In the genomic region with DNA sequence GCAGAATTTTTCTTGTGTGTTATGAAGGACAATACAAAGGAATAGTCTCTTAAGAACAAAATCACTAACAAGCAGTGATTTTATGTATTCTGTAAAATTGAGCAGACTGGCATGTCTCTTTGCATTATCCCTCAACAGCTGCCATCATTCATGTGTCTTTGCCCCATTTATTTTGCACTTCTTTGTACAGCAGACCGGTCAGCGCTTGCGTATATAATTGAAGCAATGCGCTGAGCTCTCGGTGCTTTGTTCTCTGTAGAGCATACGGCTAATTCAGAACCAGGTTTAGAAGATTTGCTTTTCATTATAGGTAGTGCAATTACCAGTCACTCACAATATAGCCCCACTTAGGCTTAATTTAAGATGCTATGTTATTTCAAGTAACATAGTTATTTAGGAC, we compare ENCODE assay signal across 24 mouse cellular contexts.
DNase-seq lines count a peak whose midpoint lies in the region; ATAC-seq and TF ChIP-seq lines count a peak whose summit lies in the region.
"Had no signal": no experiment of that assay in that cellular context is flagged by ENCODE, and none has a peak within 500 bp of the region (broad histone marks: within the 10 kb centered on the region; RNA-seq: fewer than 3 reads in every experiment).

No protein-coding gene starts in this region.

- H3K4me1 ChIP-seq in midbrain, embryonic 12.5 days: peaks cover 8% of the 10 kb centered on the region; the same call in 1 of the 2 replicates
- H3K4me1 ChIP-seq in midbrain, postnatal 0 days (ENCODE audit: insufficient read depth, low read length): no peaks in the 10 kb centered on the region
- H3K4me1 ChIP-seq in embryonic facial prominence, embryonic 14.5 days (ENCODE audit: control insufficient read depth, insufficient read depth, low read length): no peaks in the 10 kb centered on the region
- peaks cover 14% of the 10 kb centered on the region for H3K4me1 ChIP-seq in forebrain, embryonic 13.5 days
- no peaks in the 10 kb centered on the region for H3K4me1 ChIP-seq in midbrain, embryonic 15.5 days
- H3K4me1 ChIP-seq: embryonic facial prominence, embryonic 12.5 days; heart, embryonic 15.5 days; megakaryocyte, embryonic 14.5 days; stomach, embryonic 15.5 days had no signal

- ATAC-seq in midbrain, embryonic 12.5 days (ENCODE audit: low FRiP score, low read depth): peak; percentile 94
- no peak for ATAC-seq in midbrain, postnatal 0 days (ENCODE audit: low FRiP score)
- ATAC-seq in embryonic facial prominence, embryonic 14.5 days (ENCODE audit: low read depth): no peak
- ATAC-seq in forebrain, embryonic 13.5 days: peak; percentile 90
- peak; percentile 78 for ATAC-seq in midbrain, embryonic 15.5 days (replicated peaks)
- no peak for ATAC-seq in CD4-positive, CD25-positive, alpha-beta regulatory T cell, adult 4 months
- ATAC-seq: Patski had no signal

- no peaks in the 10 kb centered on the region for H3K27me3 ChIP-seq in midbrain, embryonic 12.5 days
- no peaks in the 10 kb centered on the region for H3K27me3 ChIP-seq in midbrain, postnatal 0 days (ENCODE audit: insufficient read depth, low read length)
- H3K27me3 ChIP-seq in embryonic facial prominence, embryonic 14.5 days (replicated peaks; ENCODE audit: control insufficient read depth, insufficient read depth, low read length): no peaks in the 10 kb centered on the region
- no peaks in the 10 kb centered on the region for H3K27me3 ChIP-seq in forebrain, embryonic 13.5 days
- no peaks in the 10 kb centered on the region for H3K27me3 ChIP-seq in midbrain, embryonic 15.5 days (replicated peaks)
- H3K27me3 ChIP-seq: embryonic facial prominence, embryonic 12.5 days; heart, embryonic 15.5 days; Patski; stomach, embryonic 15.5 days had no signal

- no peak for TF ChIP-seq CTCF in midbrain, postnatal 0 days (IDR thresholded peaks at IDR 0.05)

- no peaks in the 10 kb centered on the region for H3K9me3 ChIP-seq in midbrain, embryonic 12.5 days
- no peaks in the 10 kb centered on the region for H3K9me3 ChIP-seq in midbrain, postnatal 0 days (ENCODE audit: low read length)
- no peaks in the 10 kb centered on the region for H3K9me3 ChIP-seq in embryonic facial prominence, embryonic 14.5 days (ENCODE audit: control insufficient read depth, low read length)
- no peaks in the 10 kb centered on the region for H3K9me3 ChIP-seq in forebrain, embryonic 13.5 days (replicated peaks)
- no peaks in the 10 kb centered on the region for H3K9me3 ChIP-seq in midbrain, embryonic 15.5 days
- H3K9me3 ChIP-seq: embryonic facial prominence, embryonic 12.5 days; heart, embryonic 15.5 days; megakaryocyte, embryonic 14.5 days; stomach, embryonic 15.5 days had no signal

- WGBS in midbrain, embryonic 12.5 days: 33% methylated on average over 6 of the region's 6 CpGs
- WGBS in midbrain, postnatal 0 days: 34% methylated on average over 6 of the region's 6 CpGs
- 27% methylated on average over 6 of the region's 6 CpGs for WGBS in embryonic facial prominence, embryonic 14.5 days
- WGBS in forebrain, embryonic 13.5 days: 5% methylated on average over 6 of the region's 6 CpGs
- WGBS in midbrain, embryonic 15.5 days: 20% methylated on average over 6 of the region's 6 CpGs

- H3K9ac ChIP-seq in midbrain, embryonic 12.5 days (replicated peaks): no peak overlapping the region
- H3K9ac ChIP-seq in midbrain, postnatal 0 days (replicated peaks; ENCODE audit: low read length, poor library complexity, severe bottlenecking): no peak overlapping the region
- no peak overlapping the region for H3K9ac ChIP-seq in embryonic facial prominence, embryonic 14.5 days (ENCODE audit: low read depth, low read length)
- no peak overlapping the region for H3K9ac ChIP-seq in forebrain, embryonic 13.5 days
- H3K9ac ChIP-seq in midbrain, embryonic 15.5 days: no peak overlapping the region
- H3K9ac ChIP-seq: embryonic facial prominence, embryonic 12.5 days; heart, embryonic 15.5 days; stomach, embryonic 15.5 days had no signal

- DNase-seq in midbrain, postnatal 0 days (ENCODE audit: low spot score): no peak
- DNase-seq in embryonic facial prominence, embryonic 14.5 days (ENCODE audit: low spot score): peak; percentile 17
- DNase-seq in gastrocnemius, postnatal 10 days: no peak
- DNase-seq in kidney, postnatal 4 days: no peak
- DNase-seq: adrenal gland, adult 8-10 months; cerebellum, adult 11 months; cerebellum, postnatal 10 days; gastrocnemius, postnatal 25 days; heart, postnatal 4 days; kidney, adult 9 months; lung, adult 18-20 months; lung, postnatal 14 days; right cerebral cortex, postnatal 25 days; thymus, adult 18-20 months had no signal

- no peak overlapping the region for H3K4me2 ChIP-seq in midbrain, embryonic 12.5 days (replicated peaks)
- H3K4me2 ChIP-seq in midbrain, postnatal 0 days (ENCODE audit: low read depth, low read length, poor library complexity, severe bottlenecking): no peak overlapping the region
- no peak overlapping the region for H3K4me2 ChIP-seq in embryonic facial prominence, embryonic 14.5 days (ENCODE audit: low read depth, low read length)
- H3K4me2 ChIP-seq in forebrain, embryonic 13.5 days: no peak overlapping the region
- no peak overlapping the region for H3K4me2 ChIP-seq in midbrain, embryonic 15.5 days
- H3K4me2 ChIP-seq: embryonic facial prominence, embryonic 12.5 days; heart, embryonic 15.5 days; liver, embryonic 11.5 days; stomach, embryonic 15.5 days had no signal

- peak overlapping the region; percentile 42 for H3K27ac ChIP-seq in midbrain, embryonic 12.5 days (replicated peaks)
- H3K27ac ChIP-seq in midbrain, postnatal 0 days (ENCODE audit: low read depth, low read length): no peak overlapping the region
- H3K27ac ChIP-seq in embryonic facial prominence, embryonic 14.5 days (replicated peaks; ENCODE audit: low read depth, low read length): no peak overlapping the region
- H3K27ac ChIP-seq in forebrain, embryonic 13.5 days: no peak overlapping the region
- no peak overlapping the region for H3K27ac ChIP-seq in midbrain, embryonic 15.5 days
- H3K27ac ChIP-seq: embryonic facial prominence, embryonic 12.5 days; heart, embryonic 15.5 days; stomach, embryonic 15.5 days had no signal

- H3K4me3 ChIP-seq in midbrain, embryonic 12.5 days: no peak overlapping the region
- H3K4me3 ChIP-seq in midbrain, postnatal 0 days (ENCODE audit: low read depth, low read length): no peak overlapping the region
- no peak overlapping the region for H3K4me3 ChIP-seq in embryonic facial prominence, embryonic 14.5 days (ENCODE audit: low read depth, low read length)
- no peak overlapping the region for H3K4me3 ChIP-seq in forebrain, embryonic 13.5 days
- no peak overlapping the region for H3K4me3 ChIP-seq in midbrain, embryonic 15.5 days
- H3K4me3 ChIP-seq: embryonic facial prominence, embryonic 12.5 days; heart, embryonic 15.5 days; megakaryocyte, embryonic 14.5 days; stomach, embryonic 15.5 days had no signal

- H3K36me3 ChIP-seq in midbrain, embryonic 12.5 days: no peaks in the 10 kb centered on the region
- no peaks in the 10 kb centered on the region for H3K36me3 ChIP-seq in midbrain, postnatal 0 days (ENCODE audit: insufficient read depth, low read length)
- no peaks in the 10 kb centered on the region for H3K36me3 ChIP-seq in embryonic facial prominence, embryonic 14.5 days (ENCODE audit: control insufficient read depth, insufficient read depth, low read length)
- H3K36me3 ChIP-seq in forebrain, embryonic 13.5 days (ENCODE audit: poor library complexity, severe bottlenecking): no peaks in the 10 kb centered on the region
- no peaks in the 10 kb centered on the region for H3K36me3 ChIP-seq in midbrain, embryonic 15.5 days (replicated peaks)
- H3K36me3 ChIP-seq: embryonic facial prominence, embryonic 12.5 days; heart, embryonic 15.5 days; stomach, embryonic 15.5 days had no signal

Comparison
In these comparisons a context has a peak if more than half of its experiments do, and no peak if none do; other contexts are left out.
1. ATAC-seq: peak in midbrain, embryonic 12.5 days (single experiment), forebrain, embryonic 13.5 days (single experiment) and midbrain, embryonic 15.5 days (single experiment); none in midbrain, postnatal 0 days (single experiment), embryonic facial prominence, embryonic 14.5 days (single experiment) and CD4-positive, CD25-positive, alpha-beta regulatory T cell, adult 4 months (single experiment).